Mouse (Mus musculus): ENCODE results near the gene Col6a3. TPM values are rescaled to one million over a fixed set of nuclear protein-coding genes. Genes with fewer than 3 reads are reported as not detected.

Col6a3 gene
- total RNA-seq (2023), result not detected

DNA sequence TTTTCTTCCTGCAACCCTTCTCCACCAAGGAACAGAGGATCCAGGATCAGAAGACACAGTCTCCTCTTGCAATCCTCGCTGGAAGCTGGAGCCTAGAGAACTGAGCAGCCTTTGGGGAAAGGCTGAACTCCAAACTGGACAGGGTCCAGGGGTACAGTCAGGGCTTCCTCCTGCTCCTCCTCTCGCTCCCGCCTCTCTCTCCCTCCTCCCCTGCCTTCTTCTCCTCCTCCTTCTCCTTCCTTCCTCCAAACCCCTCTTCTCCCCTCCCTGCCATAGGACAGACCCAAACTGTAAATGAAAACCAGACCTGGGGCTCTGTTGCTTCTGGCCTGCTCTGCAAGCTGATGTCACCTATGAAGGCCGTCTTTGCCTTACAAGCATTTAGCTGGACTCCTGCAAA, at the start of gene Col6a3:
Gene Col6a3 (minus strand): TSS at position 136 of the 400 bp plus-strand sequence.

Other genes starting within 250 kb of the Col6a3 start
- gene Cops8, start 241.0 kb downstream of the Col6a3 start, total RNA-seq (2023), result 138 TPM
- not detected for gene Mlph, start 71.1 kb upstream of the Col6a3 start, total RNA-seq (2023)
- not detected for gene Prlh, start 109.1 kb upstream of the Col6a3 start, total RNA-seq (2023)
- not detected for gene Rab17, start 125.7 kb upstream of the Col6a3 start, total RNA-seq (2023)
- 229 TPM for gene Lrrfip1, start 154.8 kb upstream of the Col6a3 start, total RNA-seq (2023)